Mouse (Mus musculus): Measurements from ENCODE around the gene Olfr635. TPM values are rescaled to one million over a fixed set of nuclear protein-coding genes. Genes with fewer than 3 reads are reported as not detected.

Olfr635 gene
- not detected in 2 replicates for polyA plus RNA-seq (2015; fragmentation: Nextera tagmentation; extraction: Ambion mirVana)

DNA sequence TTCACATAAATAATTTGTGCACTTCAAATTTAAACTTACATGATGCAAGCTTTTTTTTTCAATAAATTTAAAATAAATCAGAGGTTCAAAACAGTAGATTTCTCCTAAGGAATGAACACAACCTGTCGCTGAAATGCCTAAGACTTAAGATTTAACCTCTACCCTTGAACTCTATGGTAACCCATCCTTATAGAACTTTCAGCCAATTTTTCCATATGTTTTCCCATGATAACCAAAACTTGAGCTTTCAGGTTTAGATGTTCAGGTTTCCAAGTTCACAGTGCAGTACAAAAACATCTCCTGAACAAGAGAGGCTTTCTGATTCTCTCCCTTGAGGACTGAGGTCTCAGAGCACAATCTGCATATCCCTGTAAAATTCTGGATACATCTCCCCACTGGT lies at the start of gene Olfr635:
TSS of gene Olfr635 (plus strand) at position 301 of the 400 bp plus-strand sequence.

DNA sequence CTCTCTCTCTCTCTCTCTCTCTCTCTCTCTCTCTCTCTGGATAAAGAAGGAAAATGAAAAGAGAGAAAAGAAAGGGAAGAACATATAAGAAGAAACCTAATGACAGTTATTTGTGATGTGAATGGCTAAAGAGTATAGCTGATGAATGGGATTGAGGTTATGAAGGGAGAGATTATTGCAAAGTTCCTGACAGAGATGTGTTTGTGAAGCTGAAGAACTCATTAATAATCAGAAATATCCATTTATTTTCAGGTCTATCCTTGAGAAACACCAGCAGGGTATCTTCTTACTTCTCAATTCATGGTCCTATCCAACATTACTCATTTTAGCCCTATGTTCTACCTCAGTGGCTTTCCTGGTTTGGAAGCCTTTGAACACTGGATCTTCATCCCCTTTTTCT lies 42.4 kb upstream of the Olfr635 start, which contains the start of gene Olfr631:
TSS of gene Olfr631 (plus strand) at position 301 of the 400 bp plus-strand sequence.

DNA sequence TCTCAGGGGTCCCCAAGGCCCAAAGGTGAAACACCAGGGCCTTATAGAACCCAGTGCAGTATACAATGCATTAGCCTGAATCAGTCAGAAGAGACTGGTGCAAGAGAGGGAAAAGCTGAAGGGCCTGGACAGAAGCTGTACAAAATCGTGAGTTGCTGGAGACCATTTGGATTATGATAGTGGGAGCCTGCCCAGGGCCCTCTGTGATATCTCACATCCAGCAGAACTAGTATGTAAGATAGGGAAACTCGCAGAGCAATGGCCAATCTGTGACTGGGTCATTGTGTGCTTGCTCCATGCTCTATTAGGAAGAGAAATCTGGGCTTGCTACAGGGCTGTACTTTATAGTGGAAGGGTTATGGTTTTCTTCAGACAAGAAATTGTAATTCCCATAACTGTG lies 36.7 kb upstream of the Olfr635 start, which contains the start of gene Olfr632:
TSS of gene Olfr632 (plus strand) at position 84 of the 400 bp plus-strand sequence.

DNA sequence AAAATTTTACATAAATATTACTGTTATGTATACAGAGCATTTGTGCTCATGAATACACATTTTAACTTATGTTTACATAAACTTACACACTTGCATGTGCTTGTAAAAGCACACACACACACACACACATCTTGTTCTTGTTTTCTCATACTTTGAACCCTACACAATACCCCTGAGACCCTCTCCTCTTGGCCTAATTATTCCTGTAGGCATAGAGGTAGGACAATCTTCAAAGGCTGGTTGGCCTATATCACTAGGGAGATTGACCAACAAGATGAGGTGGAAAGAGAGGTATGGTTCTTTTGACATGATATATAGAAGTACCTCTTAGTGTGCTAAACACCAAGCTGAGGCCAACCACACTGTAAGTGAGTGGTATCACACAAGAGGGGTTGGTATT lies 26.8 kb upstream of the Olfr635 start, which contains the start of gene Olfr633:
TSS of gene Olfr633 (plus strand) at position 301 of the 400 bp plus-strand sequence.

DNA sequence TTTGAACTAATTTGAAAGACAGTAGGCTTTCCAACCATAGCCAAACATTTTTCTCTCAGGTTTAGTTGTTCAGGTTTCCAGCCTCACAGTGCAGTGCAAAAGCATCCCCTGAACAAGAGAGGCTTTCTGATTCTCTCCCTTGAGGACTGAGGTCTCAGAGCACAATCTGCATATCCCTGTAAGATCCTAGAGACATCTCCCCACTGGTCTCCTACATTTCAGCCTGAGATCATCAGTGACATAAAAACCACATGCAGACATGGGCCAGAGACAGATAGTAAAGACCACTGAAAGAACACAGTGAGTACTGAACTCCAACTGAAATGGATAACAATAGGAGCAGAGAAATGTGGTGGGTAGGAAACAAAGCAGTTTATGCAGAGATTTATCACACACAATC lies 27.5 kb downstream of the Olfr635 start, which contains the start of gene Olfr638:
TSS of gene Olfr638 (plus strand) at position 301 of the 400 bp plus-strand sequence.

DNA sequence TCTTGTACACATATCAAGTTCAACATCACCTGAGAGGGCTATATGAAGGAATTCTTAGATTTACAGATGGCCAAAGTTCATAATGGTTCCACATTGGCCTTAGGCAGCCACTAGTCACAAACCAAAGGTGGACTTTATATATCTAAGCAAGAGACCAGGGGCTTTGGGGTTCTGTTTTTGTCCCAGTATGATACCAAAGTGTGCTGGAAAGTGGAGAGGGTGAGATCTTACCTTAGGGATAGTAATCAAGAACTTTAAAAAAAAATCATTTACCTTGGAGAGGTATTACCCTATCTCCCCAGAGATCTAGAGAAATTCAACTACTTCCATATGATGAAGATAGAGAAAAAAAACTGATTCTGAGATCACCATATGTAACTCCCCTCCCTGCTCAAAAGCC lies 46.3 kb downstream of the Olfr635 start, which contains the start of gene Olfr639:
TSS of gene Olfr639 (minus strand) at position 101 of the 400 bp plus-strand sequence.

DNA sequence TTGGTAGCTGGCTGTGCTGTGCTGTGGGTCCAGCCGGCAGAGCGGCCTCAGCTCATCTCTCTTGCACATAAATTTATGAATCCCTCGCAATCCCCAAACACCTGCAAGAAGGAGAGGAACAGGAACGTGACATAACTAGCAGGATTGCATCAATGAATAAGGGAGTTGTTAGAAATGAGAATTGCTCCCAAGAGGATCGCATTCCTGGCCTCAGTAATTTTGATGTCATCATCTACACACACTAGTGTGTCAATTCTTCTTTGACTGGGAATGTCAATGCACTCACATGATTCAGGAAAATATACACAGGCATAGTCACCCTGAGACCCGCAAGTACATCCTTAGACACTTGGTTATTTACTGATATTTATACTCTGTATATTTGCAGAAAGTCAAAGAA lies 54.5 kb downstream of the Olfr635 start, which contains the start of gene Olfr640:
TSS of gene Olfr640 (minus strand) at position 101 of the 400 bp plus-strand sequence.

DNA sequence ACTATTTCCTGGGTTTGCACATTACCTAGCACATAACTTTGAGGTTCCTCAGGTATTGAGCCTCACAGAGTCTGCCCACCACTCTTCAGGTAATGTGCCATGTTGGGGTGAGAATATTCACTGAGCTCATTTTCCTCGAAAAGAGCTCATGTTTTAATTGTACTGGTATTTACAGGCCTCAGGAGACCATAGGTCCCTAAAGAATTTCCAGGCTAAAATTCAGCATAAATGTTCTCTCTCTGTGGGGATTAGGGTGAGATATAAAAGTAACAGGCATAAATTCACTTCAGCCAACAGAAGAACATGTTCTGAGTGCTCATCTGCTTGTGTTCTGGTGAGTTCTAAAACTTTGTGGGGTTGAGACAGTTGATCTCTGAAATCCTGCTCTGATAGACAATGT lies 64.2 kb downstream of the Olfr635 start, which contains the start of gene Olfr641:
TSS of gene Olfr641 (plus strand) at position 301 of the 400 bp plus-strand sequence.

Other genes starting within 250 kb of the Olfr635 start
- not detected in 2 replicates for gene Olfr628, start 240.8 kb upstream of the Olfr635 start, polyA plus RNA-seq (2015; fragmentation: Nextera tagmentation; extraction: Ambion mirVana)
- 0.14 and 0.19 TPM in 2 replicates for gene Olfr629, start 226.2 kb upstream of the Olfr635 start, polyA plus RNA-seq (2015; fragmentation: Nextera tagmentation; extraction: Ambion mirVana)
- gene Olfr630, start 213.8 kb upstream of the Olfr635 start, polyA plus RNA-seq (2015; fragmentation: Nextera tagmentation; extraction: Ambion mirVana), result not detected in 2 replicates
- 0.05 TPM in 1 of 2 replicates, not detected in the other for gene Olfr69, start 199.6 kb upstream of the Olfr635 start, polyA plus RNA-seq (2015; fragmentation: Nextera tagmentation; extraction: Ambion mirVana)
- 0.02 TPM in 1 of 2 replicates, not detected in the other for gene Olfr68, start 191.5 kb upstream of the Olfr635 start, polyA plus RNA-seq (2015; fragmentation: Nextera tagmentation; extraction: Ambion mirVana)
- gene Olfr67, start 179.3 kb upstream of the Olfr635 start, polyA plus RNA-seq (2015; fragmentation: Nextera tagmentation; extraction: Ambion mirVana), result not detected in 2 replicates
- gene Hbb-bt, start 157.2 kb upstream of the Olfr635 start, polyA plus RNA-seq (2015; fragmentation: Nextera tagmentation; extraction: Ambion mirVana), result 27,857 and 31,285 TPM in 2 replicates
- 96,477 and 101,005 TPM in 2 replicates for gene Hbb-bs, start 143.1 kb upstream of the Olfr635 start, polyA plus RNA-seq (2015; fragmentation: Nextera tagmentation; extraction: Ambion mirVana)
- not detected in 2 replicates for gene Hbb-bh2, start 130.6 kb upstream of the Olfr635 start, polyA plus RNA-seq (2015; fragmentation: Nextera tagmentation; extraction: Ambion mirVana)
- 1.3 and 1.9 TPM in 2 replicates for gene Hbb-bh1, start 128.0 kb upstream of the Olfr635 start, polyA plus RNA-seq (2015; fragmentation: Nextera tagmentation; extraction: Ambion mirVana)
- gene Hbb-y, start 117.9 kb upstream of the Olfr635 start, polyA plus RNA-seq (2015; fragmentation: Nextera tagmentation; extraction: Ambion mirVana), result 2.9 and 3.0 TPM in 2 replicates
- not detected in 2 replicates for gene Olfr66, start 84.9 kb upstream of the Olfr635 start, polyA plus RNA-seq (2015; fragmentation: Nextera tagmentation; extraction: Ambion mirVana)
- 0.02 TPM in 1 of 2 replicates, not detected in the other for gene Olfr64, start 76.7 kb upstream of the Olfr635 start, polyA plus RNA-seq (2015; fragmentation: Nextera tagmentation; extraction: Ambion mirVana)
- not detected in 2 replicates for gene Olfr65, start 67.7 kb upstream of the Olfr635 start, polyA plus RNA-seq (2015; fragmentation: Nextera tagmentation; extraction: Ambion mirVana)
- gene Olfr631, start 42.3 kb upstream of the Olfr635 start, polyA plus RNA-seq (2015; fragmentation: Nextera tagmentation; extraction: Ambion mirVana), result not detected in 2 replicates
- gene Olfr632, start 36.8 kb upstream of the Olfr635 start, polyA plus RNA-seq (2015; fragmentation: Nextera tagmentation; extraction: Ambion mirVana), result 0.07 TPM in 1 of 2 replicates, not detected in the other
- gene Olfr633, start 26.7 kb upstream of the Olfr635 start, polyA plus RNA-seq (2015; fragmentation: Nextera tagmentation; extraction: Ambion mirVana), result not detected in 2 replicates
- not detected in 2 replicates for gene Olfr638, start 27.6 kb downstream of the Olfr635 start, polyA plus RNA-seq (2015; fragmentation: Nextera tagmentation; extraction: Ambion mirVana)
- not detected in 2 replicates for gene Olfr639, start 46.2 kb downstream of the Olfr635 start, polyA plus RNA-seq (2015; fragmentation: Nextera tagmentation; extraction: Ambion mirVana)
- gene Olfr640, start 54.4 kb downstream of the Olfr635 start, polyA plus RNA-seq (2015; fragmentation: Nextera tagmentation; extraction: Ambion mirVana), result not detected in 2 replicates
- not detected in 2 replicates for gene Olfr641, start 64.3 kb downstream of the Olfr635 start, polyA plus RNA-seq (2015; fragmentation: Nextera tagmentation; extraction: Ambion mirVana)
- gene Olfr642, start 81.5 kb downstream of the Olfr635 start, polyA plus RNA-seq (2015; fragmentation: Nextera tagmentation; extraction: Ambion mirVana), result not detected in 2 replicates
- not detected in 2 replicates for gene 4930516K23Rik, start 90.3 kb downstream of the Olfr635 start, polyA plus RNA-seq (2015; fragmentation: Nextera tagmentation; extraction: Ambion mirVana)
- not detected in 2 replicates for gene Olfr644, start 100.7 kb downstream of the Olfr635 start, polyA plus RNA-seq (2015; fragmentation: Nextera tagmentation; extraction: Ambion mirVana)
- gene Olfr645, start 114.3 kb downstream of the Olfr635 start, polyA plus RNA-seq (2015; fragmentation: Nextera tagmentation; extraction: Ambion mirVana), result not detected in 2 replicates
- gene Olfr646, start 133.7 kb downstream of the Olfr635 start, polyA plus RNA-seq (2015; fragmentation: Nextera tagmentation; extraction: Ambion mirVana), result not detected in 2 replicates
- not detected in 2 replicates for gene Ubqln5, start 158.7 kb downstream of the Olfr635 start, polyA plus RNA-seq (2015; fragmentation: Nextera tagmentation; extraction: Ambion mirVana)
- not detected in 2 replicates for gene Olfr643, start 166.3 kb downstream of the Olfr635 start, polyA plus RNA-seq (2015; fragmentation: Nextera tagmentation; extraction: Ambion mirVana)
- gene Ubqln3, start 172.1 kb downstream of the Olfr635 start, polyA plus RNA-seq (2015; fragmentation: Nextera tagmentation; extraction: Ambion mirVana), result not detected in 2 replicates
- not detected in 2 replicates for gene Ubqlnl, start 179.4 kb downstream of the Olfr635 start, polyA plus RNA-seq (2015; fragmentation: Nextera tagmentation; extraction: Ambion mirVana)
- 0.07 TPM in 1 of 2 replicates, not detected in the other for gene Olfm5, start 193.7 kb downstream of the Olfr635 start, polyA plus RNA-seq (2015; fragmentation: Nextera tagmentation; extraction: Ambion mirVana)
- gene Olfr648, start 212.2 kb downstream of the Olfr635 start, polyA plus RNA-seq (2015; fragmentation: Nextera tagmentation; extraction: Ambion mirVana), result 0.08 and 0.15 TPM in 2 replicates
- gene Olfr649, start 224.8 kb downstream of the Olfr635 start, polyA plus RNA-seq (2015; fragmentation: Nextera tagmentation; extraction: Ambion mirVana), result not detected in 2 replicates
- gene Trim6, start 247.6 kb downstream of the Olfr635 start, polyA plus RNA-seq (2015; fragmentation: Nextera tagmentation; extraction: Ambion mirVana), result 0.65 and 1.2 TPM in 2 replicates